Mouse (Mus musculus): ENCODE measurements around the gene Cyyr1.

DNA sequence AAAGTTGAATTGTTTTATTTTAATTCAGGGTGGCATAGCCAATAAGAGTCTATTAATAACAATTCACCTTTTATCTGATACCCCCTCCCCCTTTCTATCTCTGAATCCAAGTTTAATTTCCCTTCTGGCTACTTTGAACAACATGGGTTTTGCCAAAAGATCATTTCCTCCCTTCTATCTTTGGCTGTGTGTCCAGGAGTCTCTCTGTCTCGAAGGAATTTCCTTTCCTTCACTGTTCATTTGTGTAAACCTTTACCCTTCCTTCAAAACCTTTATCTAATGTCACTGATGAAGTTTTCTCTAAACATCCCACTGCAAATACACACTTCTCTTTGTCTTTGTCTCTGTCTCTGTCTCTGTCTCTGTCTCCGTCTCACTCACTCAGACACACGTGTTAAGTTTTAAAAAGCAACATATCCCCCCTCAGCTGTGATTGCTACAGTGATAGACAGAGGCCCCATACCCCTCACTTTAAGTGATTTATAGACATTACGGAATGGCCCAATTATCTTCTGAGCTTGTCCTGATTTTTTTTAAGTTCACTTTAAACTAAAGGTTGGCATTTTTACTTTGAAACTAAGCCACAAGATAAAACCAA, 11.4 kb downstream of the Cyyr1 start:
- TF ChIP-seq CTCF (IDR thresholded peaks at IDR 0.05; ENCODE audit: insufficient read depth, low read depth, low read length) (no peak), POLR2A (IDR thresholded peaks at IDR 0.05; ENCODE audit: insufficient read depth, low read depth, low read length) (no peak)
